Mouse (Mus musculus) liver, adult 2 months (tissue): Measurements from ENCODE around the gene C130026I21Rik.

Experiments
- CTCF ChIP-seq: fragments of 200-500 bp; IDR thresholded peaks from 2 replicates; pipeline ENCODE4 v1.5.1; 2011; ENCODE audit warnings: low read depth, low read length, control low read depth
- POLR2A ChIP-seq: fragments of 200-500 bp; IDR thresholded peaks from 2 replicates; pipeline ENCODE4 v1.6.1; 2011; ENCODE audit warnings: low read length, control low read depth; ENCODE audit not compliant: insufficient read depth; ENCODE audit errors: extremely low read depth

DNA sequence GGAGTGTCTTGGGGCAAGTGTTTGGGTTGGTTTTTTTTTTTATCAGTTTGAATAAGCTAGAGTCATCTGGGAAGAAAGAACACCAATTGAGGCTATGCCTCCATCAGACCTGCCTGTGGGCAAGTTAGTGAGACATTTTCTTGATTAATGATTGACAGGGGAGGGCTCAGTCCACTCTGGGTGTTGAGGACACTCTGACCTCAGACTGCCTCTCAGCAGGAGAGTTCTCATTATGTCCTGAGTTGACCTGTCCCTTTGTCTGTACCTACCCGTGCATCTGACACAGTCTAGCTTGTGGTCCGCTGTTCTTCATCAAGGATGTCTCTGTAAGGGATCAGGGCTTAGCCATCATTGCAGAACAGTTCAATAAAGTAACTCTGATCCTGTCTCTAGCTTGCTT, 323.0 kb downstream of the C130026I21Rik start:
- TF ChIP-seq CTCF = no peak
- no peak for TF ChIP-seq POLR2A
